Mouse (Mus musculus): ENCODE measurements around the gene Gtf2e1. TPM values are rescaled to one million over a fixed set of nuclear protein-coding genes. Genes with fewer than 3 reads are reported as not detected.

The Gtf2e1 gene
- polyA plus RNA-seq, 1 experiment = 10.3 TPM

- Histone ChIP-seq H3K27me3 (ENCODE audit: control insufficient read depth, insufficient read depth, insufficient read length) (no peaks in the 10 kb centered on the region), H3K36me3 (ENCODE audit: control insufficient read depth, insufficient read depth) (peaks cover 1% of the 10 kb centered on the region), H3K4me3 (no peak overlapping the region), H3K79me2 (ENCODE audit: control insufficient read depth, insufficient read depth) (no peaks in the 10 kb centered on the region), H3K4me2 (ENCODE audit: low read depth) (no peak overlapping the region), H3ac (ENCODE audit: control insufficient read depth, insufficient read length) (no peak overlapping the region)
- TF ChIP-seq TCF3 (IDR thresholded peaks at IDR 0.05; ENCODE audit: insufficient read length, low read depth) = no peak
- TF ChIP-seq SRF (IDR thresholded peaks at IDR 0.05; ENCODE audit: control insufficient read depth, insufficient read length, low read depth) = no peak
- no peak for TF ChIP-seq USF1 (IDR thresholded peaks at IDR 0.05; ENCODE audit: low read depth)
- no peak for TF ChIP-seq REST (IDR thresholded peaks at IDR 0.05; ENCODE audit: insufficient read depth, insufficient read length)
- no peak for TF ChIP-seq POLR2A (IDR thresholded peaks at IDR 0.05; ENCODE audit: insufficient read length, low read depth)
- no peak for TF ChIP-seq MYOD1 (IDR thresholded peaks at IDR 0.05; ENCODE audit: control insufficient read depth in 1 of 3, insufficient read length in 2 of 3, low read depth in 2 of 3)
Observed at GRCm38 (mm10) chr16:37567113-37568050, 27.8 kb upstream of the Gtf2e1 start.

GRCm38 (mm10) chr16:37566107-37566506, 26.5 kb upstream of the Gtf2e1 start:
- Histone ChIP-seq H3ac (ENCODE audit: control insufficient read depth, insufficient read length) (no peak overlapping the region), H3K36me3 (ENCODE audit: control insufficient read depth, insufficient read depth) (no peaks in the 10 kb centered on the region), H3K79me2 (ENCODE audit: control insufficient read depth, insufficient read depth) (no peaks in the 10 kb centered on the region), H3K4me3 (no peak overlapping the region), H3K27me3 (ENCODE audit: control insufficient read depth, insufficient read depth, insufficient read length) (no peaks in the 10 kb centered on the region), H3K4me2 (ENCODE audit: low read depth) (no peak overlapping the region)
- TF ChIP-seq POLR2A (IDR thresholded peaks at IDR 0.05; ENCODE audit: insufficient read length, low read depth) (no peak), USF1 (IDR thresholded peaks at IDR 0.05; ENCODE audit: low read depth) (no peak), TCF3 (IDR thresholded peaks at IDR 0.05; ENCODE audit: insufficient read length, low read depth) (no peak), REST (IDR thresholded peaks at IDR 0.05; ENCODE audit: insufficient read depth, insufficient read length) (no peak), MAX (IDR thresholded peaks at IDR 0.05; ENCODE audit: low read depth) (no peak), MYOD1 (IDR thresholded peaks at IDR 0.05; ENCODE audit: control insufficient read depth in 1 of 3, insufficient read length in 2 of 3, low read depth in 2 of 3) (no peak), TCF12 (IDR thresholded peaks at IDR 0.05; ENCODE audit: insufficient read depth, poor library complexity, severe bottlenecking) (no peak), POLR2AphosphoS2 (IDR thresholded peaks at IDR 0.05; ENCODE audit: insufficient read length, low read depth) (no peak), MYOG (IDR thresholded peaks at IDR 0.05; ENCODE audit: control insufficient read depth in 1 of 3, insufficient read depth in 1 of 3, insufficient read length in 2 of 3, low read depth in 2 of 3) (no peak), CEBPB (IDR thresholded peaks at IDR 0.05; ENCODE audit: insufficient read depth, poor library complexity, severe bottlenecking) (no peak), SRF (IDR thresholded peaks at IDR 0.05; ENCODE audit: control insufficient read depth, insufficient read length, low read depth) (no peak), E2F4 (IDR thresholded peaks at IDR 0.05; ENCODE audit: insufficient read depth) (no peak)

GRCm38 (mm10) chr16:37565117-37565516, 25.5 kb upstream of the Gtf2e1 start:
- H3ac ChIP-seq (ENCODE audit: control insufficient read depth, insufficient read length) = no peak overlapping the region
- no peaks in the 10 kb centered on the region for H3K27me3 ChIP-seq (ENCODE audit: control insufficient read depth, insufficient read depth, insufficient read length)
- H3K79me2 ChIP-seq (ENCODE audit: control insufficient read depth, insufficient read depth) = no peaks in the 10 kb centered on the region
- H3K4me3 ChIP-seq = no peak overlapping the region
- H3K4me2 ChIP-seq (ENCODE audit: low read depth) = no peak overlapping the region
- TF ChIP-seq POLR2AphosphoS2 (IDR thresholded peaks at IDR 0.05; ENCODE audit: insufficient read length, low read depth) = no peak
- no peak for TF ChIP-seq MYOD1 (IDR thresholded peaks at IDR 0.05; ENCODE audit: control insufficient read depth in 1 of 3, insufficient read length in 2 of 3, low read depth in 2 of 3)
- TF ChIP-seq TCF3 (IDR thresholded peaks at IDR 0.05; ENCODE audit: insufficient read length, low read depth) = no peak
- no peak for TF ChIP-seq REST (IDR thresholded peaks at IDR 0.05; ENCODE audit: insufficient read depth, insufficient read length)
- no peak for TF ChIP-seq MYOG (IDR thresholded peaks at IDR 0.05; ENCODE audit: control insufficient read depth in 1 of 3, insufficient read depth in 1 of 3, insufficient read length in 2 of 3, low read depth in 2 of 3)
- TF ChIP-seq POLR2A (IDR thresholded peaks at IDR 0.05; ENCODE audit: insufficient read length, low read depth) = no peak
- no peak for TF ChIP-seq CEBPB (IDR thresholded peaks at IDR 0.05; ENCODE audit: insufficient read depth, poor library complexity, severe bottlenecking)
- H3K36me3 ChIP-seq (ENCODE audit: control insufficient read depth, insufficient read depth) = no peaks in the 10 kb centered on the region

GRCm38 (mm10) chr16:37562961-37563360, 23.4 kb upstream of the Gtf2e1 start:
- Histone ChIP-seq H3ac (ENCODE audit: control insufficient read depth, insufficient read length) (no peak overlapping the region), H3K27me3 (ENCODE audit: control insufficient read depth, insufficient read depth, insufficient read length) (no peaks in the 10 kb centered on the region), H3K4me2 (ENCODE audit: low read depth) (no peak overlapping the region), H3K79me2 (ENCODE audit: control insufficient read depth, insufficient read depth) (no peaks in the 10 kb centered on the region), H3K36me3 (ENCODE audit: control insufficient read depth, insufficient read depth) (peaks cover under 1% of the 10 kb centered on the region), H3K4me3 (no peak overlapping the region)
- TF ChIP-seq SRF (IDR thresholded peaks at IDR 0.05; ENCODE audit: control insufficient read depth, insufficient read length, low read depth) = no peak
- TF ChIP-seq POLR2A (IDR thresholded peaks at IDR 0.05; ENCODE audit: insufficient read length, low read depth) = no peak
- TF ChIP-seq TCF12 (IDR thresholded peaks at IDR 0.05; ENCODE audit: insufficient read depth, poor library complexity, severe bottlenecking) = no peak
- no peak for TF ChIP-seq POLR2AphosphoS2 (IDR thresholded peaks at IDR 0.05; ENCODE audit: insufficient read length, low read depth)
- no peak for TF ChIP-seq MYOD1 (IDR thresholded peaks at IDR 0.05; ENCODE audit: control insufficient read depth in 1 of 3, insufficient read length in 2 of 3, low read depth in 2 of 3)
- no peak for TF ChIP-seq TCF3 (IDR thresholded peaks at IDR 0.05; ENCODE audit: insufficient read length, low read depth)
- no peak for TF ChIP-seq USF1 (IDR thresholded peaks at IDR 0.05; ENCODE audit: low read depth)

- no peak overlapping the region for H3ac ChIP-seq (ENCODE audit: control insufficient read depth, insufficient read length)
- H3K4me2 ChIP-seq (ENCODE audit: low read depth) = no peak overlapping the region
- H3K79me2 ChIP-seq (ENCODE audit: control insufficient read depth, insufficient read depth) = no peaks in the 10 kb centered on the region
- H3K4me3 ChIP-seq = no peak overlapping the region
- peaks cover 6% of the 10 kb centered on the region for H3K36me3 ChIP-seq (ENCODE audit: control insufficient read depth, insufficient read depth)
- no peaks in the 10 kb centered on the region for H3K27me3 ChIP-seq (ENCODE audit: control insufficient read depth, insufficient read depth, insufficient read length)
- TF ChIP-seq REST (IDR thresholded peaks at IDR 0.05; ENCODE audit: insufficient read depth, insufficient read length) (no peak), POLR2A (IDR thresholded peaks at IDR 0.05; ENCODE audit: insufficient read length, low read depth) (no peak), SRF (IDR thresholded peaks at IDR 0.05; ENCODE audit: control insufficient read depth, insufficient read length, low read depth) (no peak), POLR2AphosphoS2 (IDR thresholded peaks at IDR 0.05; ENCODE audit: insufficient read length, low read depth) (no peak), E2F4 (IDR thresholded peaks at IDR 0.05; ENCODE audit: insufficient read depth) (no peak), TCF3 (IDR thresholded peaks at IDR 0.05; ENCODE audit: insufficient read length, low read depth) (no peak), TCF12 (IDR thresholded peaks at IDR 0.05; ENCODE audit: insufficient read depth, poor library complexity, severe bottlenecking) (no peak), MYOG (IDR thresholded peaks at IDR 0.05; ENCODE audit: control insufficient read depth in 1 of 3, insufficient read depth in 1 of 3, insufficient read length in 2 of 3, low read depth in 2 of 3) (no peak), MAX (IDR thresholded peaks at IDR 0.05; ENCODE audit: low read depth) (no peak), CEBPB (IDR thresholded peaks at IDR 0.05; ENCODE audit: insufficient read depth, poor library complexity, severe bottlenecking) (no peak), USF1 (IDR thresholded peaks at IDR 0.05; ENCODE audit: low read depth) (no peak)
Observed at GRCm38 (mm10) chr16:37562414-37562813, 22.8 kb upstream of the Gtf2e1 start.
